Mouse (Mus musculus) MEL (cell line): ENCODE results near the gene Gm21988. TPM values are rescaled to one million over a fixed set of nuclear protein-coding genes. Genes with fewer than 3 reads are reported as not detected.

Experiments
- DNase-seq: peaks from one replicate; pipeline ENCODE4 v3.0.0; 2011; ENCODE audit warnings: low read depth, low spot score
- H3K27ac ChIP-seq: 2 replicates; pipeline ENCODE4 v1.5.1; 2012; ENCODE audit warnings: low read depth, mild to moderate bottlenecking, control low read depth, low read length, moderate library complexity; ENCODE audit not compliant: control insufficient read depth
- H3K27me3 ChIP-seq, 2 experiments: fragments of 150-350 bp in 1 of 2; sonication (generic) in 1 of 2; 2 replicates each; pipeline ENCODE4 v1.6.1; 2012; ENCODE audit warnings: low read length in 2 of 2, mild to moderate bottlenecking in 2 of 2, improper control_type of control experiment in 1 of 2, moderate library complexity in 1 of 2; ENCODE audit not compliant: insufficient read depth in 2 of 2, control insufficient read depth in 1 of 2
- H3K36me3 ChIP-seq, 2 experiments: 2 replicates each; pipeline ENCODE4 v1.6.1; 2012 to 2014; ENCODE audit warnings: low read length in 2 of 2, improper control_type of control experiment in 1 of 2, inconsistent platforms in 1 of 2, mild to moderate bottlenecking in 1 of 2; ENCODE audit not compliant: insufficient read depth in 2 of 2, control insufficient read depth in 1 of 2
- H3K4me1 ChIP-seq, 2 experiments: fragments of 150-350 bp in 1 of 2; sonication (generic) in 1 of 2; 2 replicates each; pipeline ENCODE4 v1.6.1; 2012; ENCODE audit warnings: low read length in 2 of 2, improper control_type of control experiment in 1 of 2, mild to moderate bottlenecking in 1 of 2; ENCODE audit not compliant: insufficient read depth in 2 of 2, control insufficient read depth in 1 of 2
- H3K4me3 ChIP-seq, 2 experiments: fragments of 150-350 bp in 1 of 2; sonication (generic) in 1 of 2; 2 replicates each; pipeline ENCODE4 v1.5.1; 2012; ENCODE audit warnings: low read depth in 2 of 2, low read length in 2 of 2, mild to moderate bottlenecking in 2 of 2, moderate library complexity in 2 of 2, control low read depth in 1 of 2, improper control_type of control experiment in 1 of 2; ENCODE audit not compliant: control insufficient read depth in 1 of 2, insufficient read depth in 1 of 2
- H3K79me2 ChIP-seq: 2 replicates; pipeline ENCODE4 v1.6.1; 2012; ENCODE audit warnings: mild to moderate bottlenecking, low read length, moderate library complexity; ENCODE audit not compliant: control insufficient read depth, poor library complexity, insufficient read depth
- H3K9ac ChIP-seq: 2 replicates; pipeline ENCODE4 v1.6.1; 2012; ENCODE audit warnings: low read depth, mild to moderate bottlenecking, control low read depth, low read length, moderate library complexity; ENCODE audit not compliant: control insufficient read depth, poor library complexity, severe bottlenecking
- H3K9me3 ChIP-seq: fragments of 150-350 bp; sonication (generic); replicated peaks from 2 replicates; pipeline ENCODE4 v1.6.1; 2012; ENCODE audit warnings: mild to moderate bottlenecking, low read length, improper control_type of control experiment, moderate library complexity; ENCODE audit not compliant: insufficient read depth
- BHLHE40 ChIP-seq: IDR thresholded peaks from 2 replicates; pipeline ENCODE4 v1.6.1; 2012; ENCODE audit warnings: low read depth, mild to moderate bottlenecking, inconsistent platforms, low read length, improper control_type of control experiment, borderline replicate concordance
- CHD1 ChIP-seq: IDR thresholded peaks from 2 replicates; pipeline ENCODE4 v1.6.1; 2012; ENCODE audit warnings: low read depth, mild to moderate bottlenecking, inconsistent platforms, low read length, improper control_type of control experiment
- CHD2 ChIP-seq: IDR thresholded peaks from 2 replicates; pipeline ENCODE4 v1.6.1; 2011; ENCODE audit warnings: low read length, improper control_type of control experiment
- CTCF ChIP-seq, 3 experiments: IDR thresholded peaks in 2 of 3; conservative IDR thresholded peaks in 1 of 3; 2 replicates each; pipeline ENCODE4 v1.5.1; 2011 to 2012; ENCODE audit warnings: low read length in 3 of 3, low read depth in 2 of 3, mild to moderate bottlenecking in 2 of 3, improper control_type of control experiment in 1 of 3, inconsistent platforms in 1 of 3, mixed read lengths in 1 of 3, moderate library complexity in 1 of 3; ENCODE audit not compliant: control insufficient read depth in 1 of 3, insufficient read depth in 1 of 3, poor library complexity in 1 of 3, severe bottlenecking in 1 of 3
- ELF1 ChIP-seq: IDR thresholded peaks from 2 replicates; pipeline ENCODE4 v1.6.1; 2014; ENCODE audit warnings: low read depth, mild to moderate bottlenecking, inconsistent platforms, low read length, improper control_type of control experiment, moderate library complexity
- EP300 ChIP-seq, 2 experiments: IDR thresholded peaks; 2 replicates each; pipeline ENCODE4 v1.6.1; 2011; ENCODE audit warnings: improper control_type of control experiment in 2 of 2, low read length in 2 of 2, low read depth in 1 of 2, mild to moderate bottlenecking in 1 of 2
- GATA1 ChIP-seq: IDR thresholded peaks from 2 replicates; pipeline ENCODE4 v1.6.1; 2011; ENCODE audit warnings: low read depth, low read length, improper control_type of control experiment
- HCFC1 ChIP-seq: IDR thresholded peaks from 2 replicates; pipeline ENCODE4 v1.6.1; 2012; ENCODE audit warnings: low read depth, mild to moderate bottlenecking, inconsistent platforms, low read length, improper control_type of control experiment, moderate library complexity
- JUND ChIP-seq: IDR thresholded peaks from 2 replicates; pipeline ENCODE4 v1.6.1; 2011; ENCODE audit warnings: low read depth, mild to moderate bottlenecking, improper control_type of control experiment, low read length
- KAT2A ChIP-seq: conservative IDR thresholded peaks from 2 replicates; pipeline ENCODE4 v1.6.1; 2012; ENCODE audit warnings: low read depth, low read length, improper control_type of control experiment, inconsistent platforms
- MAFK ChIP-seq: IDR thresholded peaks from 2 replicates; pipeline ENCODE4 v1.6.1; 2011; ENCODE audit warnings: low read depth, mild to moderate bottlenecking, low read length, improper control_type of control experiment, borderline replicate concordance
- MAX ChIP-seq: IDR thresholded peaks from 2 replicates; pipeline ENCODE4 v1.6.1; 2011; ENCODE audit warnings: low read length, improper control_type of control experiment
- NELFE ChIP-seq: IDR thresholded peaks from 2 replicates; pipeline ENCODE4 v1.6.1; 2011; ENCODE audit warnings: low read depth, low read length, improper control_type of control experiment
- NRF1 ChIP-seq: IDR thresholded peaks from 2 replicates; pipeline ENCODE4 v1.6.1; 2014; ENCODE audit warnings: low read depth, mild to moderate bottlenecking, inconsistent platforms, low read length, improper control_type of control experiment, moderate library complexity; ENCODE audit not compliant: poor library complexity, insufficient read depth, severe bottlenecking
- RAD21 ChIP-seq: IDR thresholded peaks from 2 replicates; pipeline ENCODE4 v1.6.1; 2011; ENCODE audit warnings: mild to moderate bottlenecking, low read depth, low read length, improper control_type of control experiment
- SMC3 ChIP-seq: IDR thresholded peaks from 2 replicates; pipeline ENCODE4 v1.6.1; 2011; ENCODE audit warnings: low read depth, low read length, improper control_type of control experiment
- TCF12 ChIP-seq: IDR thresholded peaks from 2 replicates; pipeline ENCODE4 v1.6.1; 2014; ENCODE audit warnings: low read depth, mild to moderate bottlenecking, inconsistent platforms, low read length, improper control_type of control experiment, moderate library complexity
- UBTF ChIP-seq: IDR thresholded peaks from 2 replicates; pipeline ENCODE4 v1.6.1; 2012; ENCODE audit warnings: low read depth, mild to moderate bottlenecking, inconsistent platforms, low read length, improper control_type of control experiment, moderate library complexity, borderline replicate concordance; ENCODE audit not compliant: insufficient read depth
- USF2 ChIP-seq, 2 experiments: IDR thresholded peaks; 2 replicates each; pipeline ENCODE4 v1.6.1; 2011 to 2012; ENCODE audit warnings: improper control_type of control experiment in 2 of 2, low read length in 2 of 2, borderline replicate concordance in 1 of 2, inconsistent platforms in 1 of 2, low read depth in 1 of 2, mild to moderate bottlenecking in 1 of 2; ENCODE audit not compliant: insufficient read depth in 1 of 2
- ZC3H11A ChIP-seq: IDR thresholded peaks from 2 replicates; pipeline ENCODE4 v1.6.1; 2012; ENCODE audit warnings: low read depth, mild to moderate bottlenecking, inconsistent platforms, low read length, improper control_type of control experiment
- ZKSCAN1 ChIP-seq: IDR thresholded peaks from 2 replicates; pipeline ENCODE4 v1.6.1; 2012; ENCODE audit warnings: low read depth, mild to moderate bottlenecking, inconsistent platforms, low read length, improper control_type of control experiment, moderate library complexity
- polyA plus RNA-seq, 2 experiments: library from polyadenylated mRNA; stranded (reverse) in 1 of 2; unstranded in 1 of 2; fragments of >175 nt in 1 of 2; fragments of >200 nt in 1 of 2; gene quantifications; 2 replicates each; pipeline versions ENCODE4 v1.2.1 to v1.2.4; 2012; ENCODE audit warnings: low replicate concordance in 2 of 2, low read depth in 1 of 2; ENCODE audit not compliant: insufficient read length in 2 of 2, insufficient read depth in 1 of 2, missing spikeins in 1 of 2
- total RNA-seq: library from RNA; depleted of rRNA; stranded (reverse); fragments of 300-350 nt; gene quantifications from 2 replicates; pipeline ENCODE4 v1.2.3, GENCODE M21; 2012

The Gm21988 gene
- total and polyA plus RNA-seq, 3 experiments, result 3.7 to 4.1 TPM; not detected in 1

- Histone ChIP-seq H3K9me3 (no peaks in the 10 kb centered on the region), H3K9ac (no peak overlapping the region), H3K27ac (no peak overlapping the region), H3K4me3 (no peak overlapping the region), H3K4me1 (no peaks in the 10 kb centered on the region), H3K36me3 (no peaks in the 10 kb centered on the region), H3K79me2 (no peaks in the 10 kb centered on the region), H3K27me3 (peaks cover 6 to 11% of the 10 kb centered on the region in 2 experiments)
- DNase-seq, result no peak
- TF ChIP-seq TCF12 (no peak), MAX (no peak), CHD1 (no peak), ZC3H11A (no peak), SMC3 (no peak), GATA1 (no peak), RAD21 (no peak), UBTF (no peak), EP300 (IDR thresholded peaks at IDR 0.05; ENCODE audit: low read depth in 1 of 2, low read length in 2 of 2) (no peak), CTCF (IDR thresholded peaks at IDR 0.05 in 2 of 3, conservative IDR thresholded peaks at IDR 0.05 in 1 of 3; ENCODE audit: control insufficient read depth in 1 of 3, insufficient read depth in 1 of 3, low read depth in 2 of 3, low read length in 3 of 3, poor library complexity in 1 of 3, severe bottlenecking in 1 of 3) (no peak), NRF1 (no peak), JUND (no peak), CHD2 (no peak), BHLHE40 (no peak), KAT2A (no peak), NELFE (no peak), ELF1 (no peak)
These were observed 14.7 kb upstream of the Gm21988 start for GRCm38 (mm10) chr11:70254337-70254736.

GRCm38 (mm10) chr11:70251853-70252252 is 12.2 kb upstream of the Gm21988 start:
- no peak for DNase-seq

More at GRCm38 (mm10) chr11:70251853-70252252, 12.2 kb upstream of the Gm21988 start:
- no peak for TF ChIP-seq MAFK
- TF ChIP-seq USF2 (IDR thresholded peaks at IDR 0.05; ENCODE audit: borderline replicate concordance in 1 of 2, insufficient read depth in 1 of 2, low read depth in 1 of 2, low read length in 2 of 2), result no peak
- no peak for TF ChIP-seq HCFC1
- TF ChIP-seq NRF1, result no peak
- no peak for TF ChIP-seq CTCF (IDR thresholded peaks at IDR 0.05 in 2 of 3, conservative IDR thresholded peaks at IDR 0.05 in 1 of 3; ENCODE audit: control insufficient read depth in 1 of 3, insufficient read depth in 1 of 3, low read depth in 2 of 3, low read length in 3 of 3, poor library complexity in 1 of 3, severe bottlenecking in 1 of 3)
- TF ChIP-seq JUND, result no peak
- no peak for TF ChIP-seq ZKSCAN1
- TF ChIP-seq, all 39 proteins: peak for 0
- Histone ChIP-seq H3K27ac (no peak overlapping the region), H3K36me3 (no peaks in the 10 kb centered on the region), H3K9me3 (no peaks in the 10 kb centered on the region), H3K79me2 (no peaks in the 10 kb centered on the region), H3K4me3 (no peak overlapping the region), H3K4me1 (no peaks in the 10 kb centered on the region), H3K9ac (no peak overlapping the region), H3K27me3 (peaks cover 2 to 6% of the 10 kb centered on the region in 2 experiments)
